Mouse (Mus musculus) embryonic stem cell, embryonic (primary cell): ENCODE data around the gene Gria1.

Experiments used
- CTCF ChIA-PET, 4 experiments: fragments of 300-600 bp in 2 of 4; fragments of 350-600 bp in 2 of 4; sonication (Branson Sonifier 250); formaldehyde crosslinking; loops; one replicate each; lab custom pipeline; 2022; ENCODE audit warnings: inconsistent platforms in 2 of 4; lab: Charles Lee
- POLR2A ChIA-PET, 4 experiments: fragments of 300-600 bp in 2 of 4; fragments of 350-600 bp in 2 of 4; sonication (Branson Sonifier 250); formaldehyde crosslinking; loops; one replicate each; lab custom pipeline; 2022; ENCODE audit warnings: antibody characterized with exemption in 4 of 4, inconsistent platforms in 1 of 4; lab: Charles Lee

Gene Gria1

GRCm38 (mm10) chr11:57011024-57011690 is at the start of gene Gria1:
Gene Gria1 (plus strand): TSS chr11:57011387.
- POLR2A ChIA-PET: no interaction called here
- CTCF ChIA-PET: interaction anchor here in 2 of 4 experiments (0.6 to 0.7 kb wide), 2 partner anchors 705 to 956 kb away, joined by 5 to 11 read pairs; no protein-coding TSS in a partner anchor

- ChIA-PET CTCF (no interaction called here), POLR2A (no interaction called here)
Measured at GRCm38 (mm10) chr11:56961751-56962150, 49.4 kb upstream of the Gria1 start.

GRCm38 (mm10) chr11:56972814-56973213 is 38.4 kb upstream of the Gria1 start:
- ChIA-PET CTCF (interaction anchor here in 1 of 4 experiments (0.6 kb wide), 1 partner anchor 559 kb away, joined by 4 read pairs; no protein-coding TSS in a partner anchor), POLR2A (interaction anchor here in 1 of 4 experiments (0.6 kb wide), 1 partner anchor 788 kb away, joined by 3 read pairs; no protein-coding TSS in a partner anchor)

- CTCF ChIA-PET: no interaction called here
- POLR2A ChIA-PET: no interaction called here
Measured at GRCm38 (mm10) chr11:56984321-56985000, 26.7 kb upstream of the Gria1 start.

- ChIA-PET POLR2A (no interaction called here), CTCF (no interaction called here)
Measured at GRCm38 (mm10) chr11:56985457-56985856, 25.7 kb upstream of the Gria1 start.

- ChIA-PET POLR2A (no interaction called here), CTCF (no interaction called here)
Measured at GRCm38 (mm10) chr11:56999601-57000001, 11.6 kb upstream of the Gria1 start.

- ChIA-PET POLR2A (no interaction called here), CTCF (interaction anchor here in 1 of 4 experiments (0.6 kb wide), 1 partner anchor 294 kb away, joined by 14 read pairs; no protein-coding TSS in a partner anchor)
Measured at GRCm38 (mm10) chr11:57004611-57005010, 6.6 kb upstream of the Gria1 start.

GRCm38 (mm10) chr11:57005341-57005740 is 5.8 kb upstream of the Gria1 start:
- ChIA-PET POLR2A (no interaction called here), CTCF (no interaction called here)

- ChIA-PET POLR2A (no interaction called here), CTCF (no interaction called here)
Measured at GRCm38 (mm10) chr11:57007790-57008189, 3.4 kb upstream of the Gria1 start.

GRCm38 (mm10) chr11:57010611-57011010 is 576 bp upstream of the Gria1 start:
- ChIA-PET POLR2A (interaction anchor here in 1 of 4 experiments (0.7 kb wide), 1 partner anchor 10 kb away, joined by 4 read pairs; no protein-coding TSS in a partner anchor), CTCF (no interaction called here)

GRCm38 (mm10) chr11:57011691-57012039 is 478 bp downstream of the Gria1 start:
- ChIA-PET CTCF (interaction anchor here in 2 of 4 experiments (0.6 to 0.7 kb wide), 2 partner anchors 705 to 956 kb away, joined by 5 to 11 read pairs; no protein-coding TSS in a partner anchor), POLR2A (no interaction called here)

GRCm38 (mm10) chr11:57012287-57012921 is 1.2 kb downstream of the Gria1 start:
- POLR2A ChIA-PET: no interaction called here
- CTCF ChIA-PET: no interaction called here

- ChIA-PET CTCF (no interaction called here), POLR2A (interaction anchor here in 1 of 4 experiments (0.6 kb wide), 1 partner anchor 1399 kb away, joined by 3 read pairs; no protein-coding TSS in a partner anchor)
Measured at GRCm38 (mm10) chr11:57013464-57014190, 2.4 kb downstream of the Gria1 start.

- ChIA-PET CTCF (no interaction called here), POLR2A (no interaction called here)
Measured at GRCm38 (mm10) chr11:57014396-57014795, 3.2 kb downstream of the Gria1 start.

- POLR2A ChIA-PET: no interaction called here
- CTCF ChIA-PET: no interaction called here
Measured at GRCm38 (mm10) chr11:57018536-57018935, 7.3 kb downstream of the Gria1 start.

- CTCF ChIA-PET: no interaction called here
Measured at GRCm38 (mm10) chr11:57022400-57022799, 11.2 kb downstream of the Gria1 start.

GRCm38 (mm10) chr11:57030448-57030847 is 19.3 kb downstream of the Gria1 start:
- ChIA-PET POLR2A (no interaction called here), CTCF (no interaction called here)

More at GRCm38 (mm10) chr11:57022400-57022799, 11.2 kb downstream of the Gria1 start:
- POLR2A ChIA-PET: no interaction called here

GRCm38 (mm10) chr11:57038807-57039206 is 27.6 kb downstream of the Gria1 start:
- ChIA-PET CTCF (no interaction called here), POLR2A (no interaction called here)

- ChIA-PET CTCF (no interaction called here), POLR2A (no interaction called here)
Measured at GRCm38 (mm10) chr11:57039306-57039705, 28.1 kb downstream of the Gria1 start.
